Mouse (Mus musculus) WW6 (cell line): ENCODE results near the gene Clmp.
"Not testable (repeated sequence)": the region's sequence is repeated elsewhere in the genome, so short reads cannot be mapped to it uniquely, and the experiment has no call there.

Experiments used
- DNase-seq: peaks from one replicate; pipeline ENCODE4 v3.0.0-alpha.2; 2013; ENCODE audit warnings: low read depth, low spot score

Clmp gene

DNA sequence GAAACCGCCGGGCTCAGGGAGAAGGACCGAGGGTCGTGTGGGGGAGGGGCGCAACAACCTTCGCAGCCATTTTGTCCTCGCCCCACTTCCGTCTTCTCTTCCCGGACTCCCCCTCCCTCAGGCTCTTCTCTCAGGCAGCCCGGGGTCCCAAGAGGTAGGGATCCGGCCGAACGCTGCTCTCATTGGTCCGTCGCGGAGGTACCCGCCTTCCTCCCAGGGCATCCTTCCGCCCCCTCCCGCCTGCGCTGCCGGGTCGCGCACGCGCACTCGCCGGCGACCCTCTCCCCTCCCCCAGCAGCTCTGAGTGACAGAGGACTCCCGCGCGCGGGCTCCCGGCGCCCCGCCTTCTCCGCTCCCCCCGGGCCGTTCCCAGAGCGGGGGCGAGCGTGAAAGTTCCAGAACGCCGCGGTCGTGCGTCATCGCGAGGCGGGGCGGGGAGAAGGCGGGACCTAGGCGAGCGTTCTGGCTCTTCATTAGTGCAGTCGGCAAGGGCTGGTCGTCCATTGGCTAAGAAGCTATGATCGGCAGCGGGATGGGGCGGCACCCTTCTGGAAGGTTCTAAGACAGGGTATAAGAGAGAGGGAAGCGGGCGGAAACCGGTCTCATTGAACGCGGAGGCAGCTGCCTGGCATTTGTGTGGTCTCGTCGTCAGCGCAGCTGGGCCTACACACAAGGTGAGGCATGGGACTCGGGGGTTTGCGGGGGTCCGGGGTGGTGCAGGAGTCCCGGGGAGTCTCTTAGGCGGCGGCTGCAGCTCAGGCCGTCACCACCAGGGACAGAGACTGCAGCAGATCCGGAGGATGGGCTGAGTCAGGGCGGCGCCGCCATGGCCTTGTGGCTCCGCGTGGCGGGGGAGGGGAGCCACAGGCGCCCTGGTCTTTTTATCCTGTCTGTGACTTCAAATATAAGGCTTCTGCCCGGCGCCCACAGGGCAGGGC, 115.2 kb downstream of the Clmp start, which contains the start of gene Hspa8:
Gene Hspa8, plus strand, starts transcription at position 310 of the 938 bp plus-strand sequence.
- peak; percentile 97 for DNase-seq

DNA sequence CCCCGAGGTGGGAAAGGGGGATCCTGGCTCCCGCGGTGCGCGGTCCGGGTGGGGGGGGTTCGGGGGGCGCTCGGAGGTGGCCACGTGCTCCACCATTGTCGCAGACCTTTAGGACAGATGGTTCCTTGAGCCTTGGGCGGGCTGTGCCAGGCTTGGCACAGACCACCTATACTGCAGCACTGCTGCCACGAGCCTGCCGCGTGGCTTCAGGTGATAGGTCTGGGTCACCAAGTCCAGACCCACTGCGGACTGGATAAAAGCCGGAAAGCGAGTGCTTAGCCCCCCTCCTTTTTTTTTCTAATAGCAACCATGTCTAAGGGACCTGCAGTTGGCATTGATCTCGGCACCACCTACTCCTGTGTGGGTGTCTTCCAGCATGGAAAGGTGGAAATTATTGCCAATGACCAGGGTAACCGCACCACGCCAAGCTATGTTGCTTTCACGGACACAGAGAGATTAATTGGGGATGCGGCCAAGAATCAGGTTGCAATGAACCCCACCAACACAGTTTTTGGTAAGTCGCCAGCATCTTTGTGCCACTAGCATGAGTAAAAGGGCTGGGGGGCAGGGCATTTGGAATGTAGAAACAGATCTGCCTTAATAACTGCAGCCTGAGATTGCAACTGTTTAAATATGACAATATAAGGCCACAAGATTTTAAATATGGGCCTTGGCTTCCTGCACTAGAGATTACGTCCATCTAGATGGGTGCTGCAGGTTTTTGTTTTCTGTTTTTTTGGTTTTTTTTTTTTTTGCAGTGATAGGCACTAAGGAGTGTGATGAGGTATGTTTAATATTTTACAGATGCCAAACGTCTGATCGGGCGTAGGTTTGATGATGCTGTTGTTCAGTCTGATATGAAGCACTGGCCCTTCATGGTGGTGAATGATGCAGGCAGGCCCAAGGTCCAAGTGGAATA, 116.1 kb downstream of the Clmp start:
- DNase-seq: not testable (repeated sequence)

DNA sequence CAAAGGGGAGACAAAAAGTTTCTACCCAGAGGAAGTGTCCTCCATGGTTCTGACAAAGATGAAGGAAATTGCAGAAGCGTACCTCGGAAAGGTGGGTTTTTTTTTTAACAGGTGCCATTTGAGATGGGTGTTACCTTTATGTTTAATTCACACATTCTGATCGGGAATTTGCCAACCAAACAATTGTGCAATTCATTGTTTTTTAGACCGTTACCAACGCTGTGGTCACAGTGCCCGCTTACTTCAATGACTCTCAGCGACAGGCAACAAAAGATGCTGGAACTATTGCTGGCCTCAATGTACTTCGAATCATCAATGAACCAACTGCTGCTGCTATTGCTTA, 116.7 kb downstream of the Clmp start:
- not testable (repeated sequence) for DNase-seq

DNA sequence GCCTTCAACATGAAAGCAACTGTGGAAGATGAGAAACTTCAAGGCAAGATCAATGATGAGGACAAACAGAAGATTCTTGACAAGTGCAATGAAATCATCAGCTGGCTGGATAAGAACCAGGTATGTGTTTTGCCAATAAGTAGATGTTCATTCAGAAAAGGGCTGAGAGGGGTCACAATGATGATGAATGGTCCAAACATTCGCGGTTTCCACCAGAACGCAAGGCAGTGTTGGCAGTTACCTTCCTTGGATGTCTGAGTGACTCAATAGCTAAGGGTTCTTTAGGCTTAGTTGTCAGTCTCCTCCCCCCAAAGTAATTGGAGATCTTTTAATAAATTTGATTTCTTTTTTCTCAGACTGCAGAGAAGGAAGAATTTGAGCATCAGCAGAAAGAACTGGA, 118.8 kb downstream of the Clmp start:
- not testable (repeated sequence) for DNase-seq

DNA sequence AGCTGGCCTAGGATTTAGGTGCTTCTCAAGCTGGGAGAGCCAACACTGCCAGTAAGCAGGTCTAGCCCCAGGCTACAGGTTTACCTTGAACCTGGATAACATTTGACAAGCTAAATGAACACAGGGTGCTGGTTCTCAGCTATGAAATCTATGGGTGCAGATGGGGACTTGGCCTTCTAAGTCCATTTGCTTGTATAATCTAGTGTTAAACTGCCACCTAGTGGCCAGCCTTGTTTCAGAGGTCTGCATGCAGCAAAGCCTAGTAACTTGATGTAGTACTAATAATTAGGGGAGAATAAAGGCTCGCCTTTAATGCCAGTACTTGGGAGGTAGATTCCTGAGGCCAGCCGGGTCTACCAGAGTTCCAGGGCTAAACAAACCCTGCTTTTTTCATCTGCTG, 119.5 kb downstream of the Clmp start:
- DNase-seq: no peak

DNA sequence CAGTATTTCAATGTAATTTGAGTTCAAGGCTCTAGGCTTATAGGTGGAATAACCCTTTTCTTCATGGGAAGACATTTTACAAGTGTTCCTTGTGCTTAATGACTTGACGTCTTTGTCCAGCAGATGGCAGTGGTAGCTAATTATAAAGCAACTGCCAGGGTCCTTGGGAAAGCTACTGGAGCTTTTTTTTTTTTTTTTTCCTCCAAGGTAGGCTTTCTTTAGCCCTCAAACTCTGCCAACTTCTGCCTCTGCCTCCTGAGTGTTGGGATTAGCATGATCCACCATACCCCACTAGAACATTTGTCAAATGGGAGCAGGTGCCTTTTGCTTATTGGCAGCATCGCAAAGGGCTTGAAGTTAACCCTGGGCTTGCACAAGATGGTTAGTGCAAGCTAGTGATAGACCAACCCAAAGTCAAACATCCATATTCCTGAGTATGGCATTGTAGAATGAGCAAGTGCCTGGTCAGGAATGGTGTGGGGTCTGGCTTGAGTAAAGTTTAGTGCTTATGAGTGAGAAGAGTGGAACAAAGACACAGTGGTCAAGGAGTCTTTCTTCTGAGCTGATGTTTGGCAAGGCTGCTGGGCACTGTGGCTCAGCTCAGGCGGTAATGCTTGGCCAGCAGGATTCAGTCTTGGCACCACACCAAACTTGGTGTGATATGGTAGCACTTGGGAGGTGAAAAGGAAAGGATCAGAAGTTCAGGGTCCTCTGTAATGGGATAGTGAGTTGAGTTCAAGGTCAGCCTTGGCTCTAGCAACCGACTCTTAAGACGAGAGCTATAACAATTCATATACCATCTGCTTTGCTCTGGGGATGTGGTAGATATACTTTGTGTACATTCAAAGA, 120.9 kb downstream of the Clmp start:
- no peak for DNase-seq

DNA sequence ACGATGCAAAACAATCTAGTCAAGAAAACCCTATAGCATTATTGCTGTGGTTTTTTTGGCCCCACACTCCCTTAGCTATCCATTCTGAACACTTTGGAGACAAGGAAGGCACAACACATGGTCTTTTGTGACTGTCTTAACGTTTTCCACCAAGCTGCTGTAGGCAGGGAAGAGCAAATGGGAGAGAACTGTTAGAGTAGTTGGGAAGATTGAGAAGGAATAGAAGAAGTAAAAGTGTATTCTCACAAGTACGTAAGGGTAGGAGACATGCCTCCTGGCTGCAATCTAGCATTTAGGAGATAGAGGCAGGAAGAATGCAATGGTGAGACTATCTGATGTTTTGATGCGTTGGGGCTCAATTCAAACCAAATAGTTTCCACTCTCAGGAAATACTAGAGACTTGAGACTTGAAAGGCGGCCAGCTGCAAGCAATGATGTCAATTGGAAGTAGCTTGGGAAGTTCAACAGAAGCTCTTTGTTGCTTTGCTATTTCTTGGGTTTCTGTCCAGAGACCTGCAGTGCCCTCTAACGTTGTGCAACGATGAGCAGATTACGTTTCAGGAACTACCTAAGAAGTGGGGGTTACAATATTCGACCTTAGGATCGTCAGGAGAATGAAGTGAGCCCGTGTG, 121.6 kb downstream of the Clmp start:
- DNase-seq: no peak

DNA sequence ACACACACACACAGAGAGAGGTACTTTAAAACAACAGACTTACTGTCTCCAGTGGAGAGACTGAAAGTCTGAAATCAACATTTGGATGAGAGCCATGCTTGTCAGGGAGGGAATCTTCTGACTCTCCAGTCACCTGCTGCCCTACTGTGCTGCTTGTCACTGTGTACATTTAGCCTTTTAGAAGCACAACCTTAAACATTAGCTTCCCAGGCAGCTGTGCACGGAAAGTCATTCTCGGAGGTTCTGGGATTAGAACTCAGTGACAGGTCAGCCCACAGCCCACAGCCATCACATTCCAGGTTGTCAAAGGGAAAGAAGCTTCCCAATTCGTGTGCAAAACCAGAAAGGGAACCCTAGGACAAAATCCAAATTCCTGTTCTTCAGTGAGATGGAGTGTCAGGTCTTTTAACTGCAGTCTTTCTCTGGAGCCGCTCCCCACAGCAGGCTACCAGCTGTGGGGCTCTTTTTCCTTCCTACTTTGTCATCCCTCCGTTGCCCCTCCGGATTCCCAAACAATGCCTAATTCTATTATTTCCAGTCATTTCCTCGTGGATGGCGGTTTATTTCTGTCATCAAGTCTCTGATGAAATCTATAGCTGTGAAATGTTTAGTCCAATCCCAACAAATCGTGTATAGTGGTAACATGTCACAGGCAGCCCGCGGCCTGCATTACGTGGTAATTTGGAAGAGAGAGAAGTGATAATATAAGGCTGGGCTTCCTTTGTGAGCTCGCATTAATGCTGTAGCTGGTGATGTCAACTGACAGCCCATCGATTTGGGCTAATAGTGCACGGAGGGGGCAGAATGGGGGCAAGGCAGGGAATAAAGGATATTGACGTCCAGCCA, 122.5 kb downstream of the Clmp start:
- DNase-seq: no peak

DNA sequence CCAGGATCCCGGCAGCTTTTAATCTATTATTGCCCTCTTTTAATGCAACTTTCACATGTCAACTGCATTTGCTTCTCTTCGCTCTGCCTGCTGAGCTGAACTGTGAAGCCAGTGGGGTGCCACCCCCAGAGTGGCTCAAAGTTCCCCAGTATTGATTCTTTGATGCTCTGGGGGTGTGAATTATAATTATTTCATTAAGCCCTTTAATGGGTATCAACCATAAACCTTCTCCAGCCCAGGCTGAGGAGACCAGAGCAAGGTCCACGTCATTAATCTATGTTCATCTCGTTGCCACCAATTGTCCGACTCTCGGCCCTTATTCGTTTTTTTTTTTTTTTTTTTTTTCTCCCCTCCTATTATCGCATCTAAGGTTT, 123.1 kb downstream of the Clmp start:
- no peak for DNase-seq

DNA sequence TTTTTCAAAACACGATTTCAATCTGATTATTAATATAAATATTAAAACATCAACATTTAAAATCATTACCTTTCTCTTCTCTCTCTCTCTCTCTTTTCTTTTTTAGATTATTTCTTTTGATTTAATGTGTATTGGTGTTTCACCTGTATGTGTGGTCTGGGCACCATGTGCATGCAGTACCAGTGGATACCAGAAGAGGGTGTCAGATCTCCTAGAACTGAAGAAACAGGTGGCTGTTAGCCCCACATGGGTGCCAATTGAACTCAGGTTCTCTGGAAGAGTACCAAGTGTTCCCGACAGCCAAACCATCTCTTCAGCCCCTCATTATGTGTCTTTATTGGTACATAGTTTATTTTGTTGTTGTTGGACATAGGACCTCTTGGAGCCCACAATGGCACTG, 126.1 kb downstream of the Clmp start:
- no peak for DNase-seq

DNA sequence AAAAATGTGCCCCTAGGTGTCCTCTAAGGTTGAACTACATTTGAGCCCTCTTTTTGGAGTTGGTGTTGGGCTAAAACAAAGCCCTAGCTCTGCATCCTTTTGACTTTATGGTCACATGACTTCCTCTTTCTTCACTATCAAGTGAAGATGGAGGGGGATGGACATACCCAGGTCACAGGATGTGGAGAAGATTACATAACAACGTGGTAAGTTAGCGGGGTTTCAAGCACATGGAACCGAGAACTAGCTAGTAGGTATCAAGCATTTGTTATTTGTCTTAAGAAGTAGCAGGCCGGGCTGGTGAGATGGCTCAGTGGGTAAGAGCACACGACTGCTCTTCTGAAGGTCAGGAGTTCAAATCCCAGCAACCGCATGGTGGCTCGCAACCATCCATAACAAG, 128.3 kb downstream of the Clmp start:
- DNase-seq: no peak

DNA sequence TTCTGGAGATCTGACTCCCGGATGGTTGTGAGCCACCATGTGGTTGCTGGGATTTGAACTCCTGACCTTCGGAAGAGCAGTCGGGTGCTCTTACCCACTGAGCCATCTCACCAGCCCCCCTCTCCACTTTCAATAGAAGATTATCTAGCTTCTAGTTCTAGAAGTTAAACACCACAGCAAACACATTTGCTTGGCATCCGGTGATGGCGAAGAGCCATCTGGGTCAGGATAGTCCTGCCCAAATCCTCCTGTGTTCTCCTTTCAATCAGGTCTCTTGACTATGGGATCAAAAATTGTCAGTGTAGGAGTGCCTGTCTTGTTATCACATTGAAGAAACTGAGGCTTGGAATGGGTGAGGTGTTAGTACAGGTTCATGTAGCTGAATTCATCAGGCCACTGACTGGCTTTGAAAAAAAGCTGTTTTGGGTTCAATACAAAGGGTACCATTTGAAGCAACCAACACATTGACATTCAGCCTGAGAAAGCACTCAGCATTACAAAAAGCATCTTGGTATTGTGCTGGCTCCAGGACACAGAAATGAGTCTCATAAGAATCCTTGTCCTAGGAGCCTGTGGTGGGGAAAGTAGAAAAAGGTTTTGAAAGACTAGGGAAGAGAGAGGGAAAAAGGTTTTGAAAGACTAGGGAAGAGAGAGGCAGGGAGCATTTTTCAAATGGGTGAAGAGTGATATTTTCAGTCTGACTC, 131.7 kb downstream of the Clmp start:
- DNase-seq: no peak

DNA sequence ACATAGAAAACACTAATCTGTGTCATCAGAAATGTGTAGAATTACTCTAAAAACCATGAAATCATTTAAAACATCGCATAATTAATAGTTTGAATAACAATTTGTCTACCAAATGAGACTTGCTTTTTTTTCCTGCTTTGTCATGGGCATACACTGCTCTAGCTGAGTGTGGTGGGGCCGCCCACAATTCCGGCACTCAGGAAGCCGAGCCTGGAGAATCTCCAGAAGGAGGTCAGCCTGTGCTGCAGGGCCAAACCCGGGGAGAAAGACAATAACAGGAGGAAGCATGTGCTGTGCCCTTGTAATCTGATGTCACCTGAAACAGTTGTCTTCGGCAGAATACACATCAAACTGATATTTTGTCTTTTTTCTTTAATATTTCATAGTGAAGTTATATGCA, 139.8 kb downstream of the Clmp start:
- no peak for DNase-seq

DNA sequence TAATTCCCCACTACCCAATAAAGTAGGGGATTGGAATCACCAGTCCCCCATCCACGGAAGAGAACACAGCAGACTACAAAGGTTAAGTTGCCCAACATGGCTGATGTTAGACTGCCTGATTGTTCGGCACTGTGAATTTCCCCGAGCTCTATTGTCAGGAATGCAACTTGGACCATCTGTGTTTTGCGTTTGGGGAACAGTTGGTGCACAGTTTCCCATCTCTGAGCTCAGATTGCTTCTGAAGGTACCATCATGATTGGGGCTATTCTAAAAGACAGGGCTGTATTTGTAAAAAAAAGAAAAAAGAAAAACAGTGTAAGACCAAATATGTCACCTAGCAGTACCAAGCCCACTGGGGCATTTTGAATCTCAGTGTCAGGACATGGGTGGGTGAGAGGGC, 141.6 kb downstream of the Clmp start:
- DNase-seq: no peak

DNA sequence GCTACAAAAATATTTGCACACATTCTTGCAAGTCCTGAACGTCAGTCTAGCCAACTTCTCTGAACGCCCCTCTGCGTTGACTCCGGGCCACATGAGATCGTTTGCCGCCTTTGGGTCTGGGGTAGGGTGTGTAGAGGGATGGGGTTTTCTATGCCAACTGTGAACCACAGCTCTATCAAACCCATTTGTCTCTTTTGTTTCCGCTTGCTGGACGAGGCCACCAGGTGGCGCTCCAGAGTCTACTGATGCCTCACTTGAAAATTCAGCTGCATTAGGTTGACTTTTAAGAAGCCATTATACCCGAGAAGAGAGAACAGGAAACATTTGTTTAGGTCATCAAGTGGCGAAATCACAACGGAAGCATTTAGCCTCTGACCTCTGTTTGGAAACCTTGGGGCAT, 148.8 kb downstream of the Clmp start:
- DNase-seq: peak; percentile 49
